Mouse (Mus musculus): ENCODE measurements around the gene Atp1b1. TPM values are rescaled to one million over a fixed set of nuclear protein-coding genes. Genes with fewer than 3 reads are reported as not detected.
A peak's percentile ranks its signal among the peaks of the same experiment; 100 is the strongest.

The Atp1b1 gene
- polyA plus RNA-seq, 1 experiment from 2014 or later, result 203 TPM

- no peak overlapping the region for H3K27ac ChIP-seq
- no peak overlapping the region for H3K4me3 ChIP-seq (replicated peaks)
- 0 out of 2 replicates have a peak, but pooled peaks cover 3% of the 10 kb centered on the region for H3K36me3 ChIP-seq
- no peak for ATAC-seq
- H3K9me3 ChIP-seq, result no peaks in the 10 kb centered on the region
- no peaks in the 10 kb centered on the region for H3K27me3 ChIP-seq (replicated peaks)
- H3K9ac ChIP-seq, result no peak overlapping the region
- no peak overlapping the region for H3K4me2 ChIP-seq (replicated peaks)
- 76% methylated on average over 2 of the region's 2 CpGs for WGBS
- 0 out of 2 replicates have a peak, but pooled peaks cover 4% of the 10 kb centered on the region for H3K4me1 ChIP-seq (replicated peaks)
Measured at GRCm38 (mm10) chr1:164408655-164409054, 49.5 kb downstream of the Atp1b1 start.

- Histone ChIP-seq H3K27me3 (replicated peaks) (no peaks in the 10 kb centered on the region), H3K4me3 (replicated peaks) (no peak overlapping the region), H3K4me2 (replicated peaks) (no peak overlapping the region), H3K9ac (no peak overlapping the region), H3K4me1 (replicated peaks) (0 out of 2 replicates have a peak, but pooled peaks cover 4% of the 10 kb centered on the region), H3K9me3 (no peaks in the 10 kb centered on the region), H3K36me3 (0 out of 2 replicates have a peak, but pooled peaks cover 4% of the 10 kb centered on the region), H3K27ac (no peak overlapping the region)
- no peak for ATAC-seq
- 68% methylated on average over 5 of the region's 5 CpGs for WGBS
Measured at GRCm38 (mm10) chr1:164406506-164406905, 51.6 kb downstream of the Atp1b1 start.

- no peak overlapping the region for H3K27ac ChIP-seq
- H3K9ac ChIP-seq, result no peak overlapping the region
- H3K9me3 ChIP-seq, result no peaks in the 10 kb centered on the region
- peak; percentile 72 for ATAC-seq
- H3K4me1 ChIP-seq (replicated peaks), result 0 out of 2 replicates have a peak, but pooled peaks cover 4% of the 10 kb centered on the region
- 0 out of 2 replicates have a peak, but pooled peaks cover 4% of the 10 kb centered on the region for H3K36me3 ChIP-seq
- no peaks in the 10 kb centered on the region for H3K27me3 ChIP-seq (replicated peaks)
- no peak overlapping the region for H3K4me3 ChIP-seq (replicated peaks)
- 13% methylated on average over 5 of the region's 5 CpGs for WGBS
- H3K4me2 ChIP-seq (replicated peaks), result no peak overlapping the region
Measured at GRCm38 (mm10) chr1:164405385-164405802, 52.8 kb downstream of the Atp1b1 start.

- no peak overlapping the region for H3K27ac ChIP-seq
- H3K36me3 ChIP-seq, result 0 out of 2 replicates have a peak, but pooled peaks cover 4% of the 10 kb centered on the region
- H3K9ac ChIP-seq, result no peak overlapping the region
- 96% methylated on average over 3 of the region's 3 CpGs for WGBS
- H3K4me2 ChIP-seq (replicated peaks), result no peak overlapping the region
- no peak overlapping the region for H3K4me3 ChIP-seq (replicated peaks)
- no peak for ATAC-seq
- H3K27me3 ChIP-seq (replicated peaks), result no peaks in the 10 kb centered on the region
- H3K9me3 ChIP-seq, result no peaks in the 10 kb centered on the region
- no peaks in the 10 kb centered on the region for H3K4me1 ChIP-seq (replicated peaks)
Measured at GRCm38 (mm10) chr1:164399578-164399977, 58.6 kb downstream of the Atp1b1 start.

GRCm38 (mm10) chr1:164397672-164398071 lies 60.5 kb downstream of the Atp1b1 start:
- Histone ChIP-seq H3K27me3 (replicated peaks) (no peaks in the 10 kb centered on the region), H3K36me3 (no peaks in the 10 kb centered on the region), H3K4me2 (replicated peaks) (no peak overlapping the region), H3K9me3 (no peaks in the 10 kb centered on the region), H3K4me1 (replicated peaks) (no peaks in the 10 kb centered on the region), H3K9ac (no peak overlapping the region), H3K4me3 (replicated peaks) (no peak overlapping the region), H3K27ac (no peak overlapping the region)
- 56% methylated on average over 4 of the region's 4 CpGs for WGBS
- no peak for ATAC-seq

- no peak overlapping the region for H3K9ac ChIP-seq
- H3K4me1 ChIP-seq (replicated peaks), result no peaks in the 10 kb centered on the region
- H3K27ac ChIP-seq, result no peak overlapping the region
- 86% methylated on average over 6 of the region's 6 CpGs for WGBS
- H3K27me3 ChIP-seq (replicated peaks), result no peaks in the 10 kb centered on the region
- no peak overlapping the region for H3K4me3 ChIP-seq (replicated peaks)
- no peaks in the 10 kb centered on the region for H3K9me3 ChIP-seq
- no peak for ATAC-seq
- no peaks in the 10 kb centered on the region for H3K36me3 ChIP-seq
- no peak overlapping the region for H3K4me2 ChIP-seq (replicated peaks)
Measured at GRCm38 (mm10) chr1:164395131-164395780, 62.9 kb downstream of the Atp1b1 start.

GRCm38 (mm10) chr1:164392176-164392575 lies 66.0 kb downstream of the Atp1b1 start:
- no peak for ATAC-seq
- H3K4me1 ChIP-seq (replicated peaks), result no peaks in the 10 kb centered on the region
- no peak overlapping the region for H3K4me3 ChIP-seq (replicated peaks)
- H3K9me3 ChIP-seq, result no peaks in the 10 kb centered on the region
- WGBS, result 54% methylated on average over 3 of the region's 3 CpGs
- no peak overlapping the region for H3K9ac ChIP-seq
- no peak overlapping the region for H3K27ac ChIP-seq
- no peaks in the 10 kb centered on the region for H3K36me3 ChIP-seq
- H3K4me2 ChIP-seq (replicated peaks), result no peak overlapping the region
- no peaks in the 10 kb centered on the region for H3K27me3 ChIP-seq (replicated peaks)

GRCm38 (mm10) chr1:164389743-164390142 lies 68.4 kb downstream of the Atp1b1 start:
- H3K4me3 ChIP-seq (replicated peaks), result no peak overlapping the region
- H3K4me2 ChIP-seq (replicated peaks), result no peak overlapping the region
- peak; percentile 55; the same call in 1 of the 2 replicates for ATAC-seq
- H3K4me1 ChIP-seq (replicated peaks), result no peaks in the 10 kb centered on the region
- H3K36me3 ChIP-seq, result no peaks in the 10 kb centered on the region
- no peak overlapping the region for H3K9ac ChIP-seq
- H3K27me3 ChIP-seq (replicated peaks), result no peaks in the 10 kb centered on the region
- no peaks in the 10 kb centered on the region for H3K9me3 ChIP-seq
- no peak overlapping the region for H3K27ac ChIP-seq
- WGBS, result 85% methylated on average over 4 of the region's 4 CpGs

Other genes with a start within 250 kb of the Atp1b1 start
- gene Slc19a2, start 209.3 kb downstream of the Atp1b1 start, polyA plus RNA-seq (2015; fragmentation: Nextera tagmentation; extraction: Ambion mirVana), result 11.6 and 14.2 TPM in 2 replicates
- gene Ccdc181, start 182.8 kb downstream of the Atp1b1 start, polyA plus RNA-seq (2015; fragmentation: Nextera tagmentation; extraction: Ambion mirVana), result 8.0 and 8.1 TPM in 2 replicates
- gene Nme7, start 154.2 kb downstream of the Atp1b1 start, polyA plus RNA-seq (2015; fragmentation: Nextera tagmentation; extraction: Ambion mirVana), result 35.0 and 35.2 TPM in 2 replicates
- 23.6 and 25.7 TPM in 2 replicates for gene Blzf1, start 150.9 kb downstream of the Atp1b1 start, polyA plus RNA-seq (2015; fragmentation: Nextera tagmentation; extraction: Ambion mirVana)